Mouse (Mus musculus): ENCODE data around the gene Sapcd1.
"Not testable (repeated sequence)": the region's sequence is repeated elsewhere in the genome, so short reads cannot be mapped to it uniquely, and the experiment has no call there.

Gene Sapcd1

GRCm38 (mm10) chr17:35011440-35011839, 16.4 kb downstream of the Sapcd1 start:
- in situ Hi-C loops (cut with MboI, MseI): no loop called here

- in situ Hi-C loops (cut with MboI, MseI): no loop called here
These were observed 18.2 kb downstream of the Sapcd1 start for GRCm38 (mm10) chr17:35009586-35009985.

- in situ Hi-C loops (cut with MboI, MseI): no loop called here
These were observed 20.3 kb downstream of the Sapcd1 start for GRCm38 (mm10) chr17:35007387-35007991.

GRCm38 (mm10) chr17:35005902-35006301, 21.9 kb downstream of the Sapcd1 start:
- in situ Hi-C loops (cut with MboI, MseI): not testable (repeated sequence)

- in situ Hi-C loops (cut with MboI, MseI): no loop called here
These were observed 22.7 kb downstream of the Sapcd1 start for GRCm38 (mm10) chr17:35005158-35005557.

GRCm38 (mm10) chr17:35004075-35004717, 23.6 kb downstream of the Sapcd1 start:
- in situ Hi-C loops (cut with MboI, MseI): no loop called here

GRCm38 (mm10) chr17:35003022-35003838, 24.6 kb downstream of the Sapcd1 start:
- in situ Hi-C loops (cut with MboI, MseI): no loop called here

- in situ Hi-C loops (cut with MboI, MseI): no loop called here
These were observed 25.5 kb downstream of the Sapcd1 start for GRCm38 (mm10) chr17:35002153-35002865.

DNA sequence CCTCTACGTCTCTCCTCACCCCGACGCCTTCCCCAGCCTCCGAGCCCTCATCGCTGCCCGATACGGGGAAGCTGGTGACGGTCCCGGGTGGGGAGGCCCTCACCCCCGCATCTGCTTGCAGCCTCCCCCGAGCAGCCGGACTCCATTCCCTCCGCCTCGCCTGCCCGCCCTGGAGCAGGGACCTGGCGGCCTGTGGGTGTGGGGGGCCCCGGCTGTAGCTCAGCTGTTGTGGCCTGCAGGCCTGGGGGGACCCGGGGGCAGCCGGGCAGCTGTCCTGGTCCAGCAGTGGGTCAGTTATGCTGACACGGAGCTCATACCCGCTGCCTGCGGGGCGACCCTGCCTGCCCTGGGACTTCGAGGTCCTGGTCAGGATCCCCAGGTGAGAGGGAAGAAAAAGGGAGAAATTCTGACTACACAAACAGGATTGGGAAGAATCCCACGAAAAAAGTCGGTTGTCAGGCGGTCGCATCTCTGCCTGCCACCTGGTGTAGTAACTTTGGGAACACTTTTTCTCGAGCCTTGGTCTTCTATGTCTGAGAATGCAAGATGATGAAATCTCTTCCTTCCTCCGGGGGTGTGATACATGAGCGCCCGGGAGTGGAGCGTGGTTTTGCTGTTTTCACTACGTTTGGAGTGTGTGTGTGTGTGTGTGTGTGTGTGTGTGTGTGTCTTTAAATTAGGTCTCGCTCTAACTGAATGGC, 26.2 kb downstream of the Sapcd1 start:
- in situ Hi-C loops (cut with MboI, MseI): no loop called here

- in situ Hi-C loops (cut with MboI, MseI): no loop called here
These were observed 26.9 kb downstream of the Sapcd1 start, which contains the start of gene Vars for GRCm38 (mm10) chr17:35000717-35001451. Gene Vars, plus strand, starts transcription at chr17:35000987.

- in situ Hi-C loops (cut with MboI, MseI): not testable (repeated sequence)
These were observed 27.7 kb downstream of the Sapcd1 start for GRCm38 (mm10) chr17:34999871-35000716.

DNA sequence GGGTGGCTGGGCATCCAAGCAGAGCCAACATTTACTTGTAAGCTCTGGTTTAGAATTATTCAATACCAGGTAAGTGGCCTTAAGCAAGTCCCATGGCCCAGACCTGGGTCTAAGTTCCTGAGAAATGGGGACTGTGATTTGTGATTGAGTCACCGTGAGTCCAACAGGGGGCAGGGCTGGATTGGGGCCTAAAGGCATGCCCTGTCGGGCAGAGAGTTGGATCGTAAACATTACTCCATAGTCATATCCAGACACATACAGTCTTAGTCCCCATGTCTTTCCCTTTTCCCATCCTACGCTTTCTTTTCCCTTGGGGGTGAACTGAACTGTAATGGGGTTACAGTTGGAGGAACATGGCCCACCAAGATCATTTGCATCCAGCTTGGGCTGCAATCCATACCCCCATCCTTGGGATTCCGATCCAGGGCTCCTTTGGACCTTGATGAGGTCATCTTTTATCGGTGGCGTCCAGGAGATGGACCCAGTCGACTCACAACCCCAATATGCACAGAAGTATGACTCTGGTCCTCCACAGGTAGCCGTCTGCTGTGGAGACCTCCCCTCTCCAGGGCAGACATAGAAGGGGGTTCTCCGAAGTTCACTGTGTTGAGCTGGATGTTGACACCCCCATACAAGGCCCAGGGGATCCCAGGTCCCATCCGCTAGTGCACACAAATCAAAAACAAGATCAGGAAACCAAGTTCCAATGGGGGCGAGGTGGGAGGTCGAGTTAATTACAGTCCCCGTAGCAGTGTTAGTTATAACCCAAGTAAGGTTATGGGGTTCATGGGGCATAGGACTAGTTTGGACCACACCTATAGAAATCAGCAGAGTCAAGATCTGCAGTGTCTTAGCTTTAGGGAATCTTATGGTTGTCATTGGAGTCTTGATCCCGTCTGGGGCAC, 29.0 kb downstream of the Sapcd1 start:
- in situ Hi-C loops (cut with MboI, MseI): no loop called here

DNA sequence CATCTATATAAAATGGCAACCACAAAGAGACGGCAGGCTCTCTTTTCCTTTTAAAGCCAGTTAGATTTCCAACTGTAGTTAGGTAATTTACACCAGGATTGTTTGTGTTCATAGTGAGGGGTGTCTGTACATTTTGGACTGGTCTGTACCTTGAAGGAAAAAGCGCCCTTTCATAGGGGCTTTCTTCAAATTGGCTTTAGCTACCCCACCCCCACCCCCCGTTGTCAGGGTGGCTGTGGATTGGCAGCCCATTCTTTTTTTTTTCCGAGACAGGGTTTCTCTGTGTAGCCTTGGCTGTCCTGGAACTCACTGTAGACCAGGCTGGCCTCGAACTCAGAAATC, 30.7 kb downstream of the Sapcd1 start:
- in situ Hi-C loops (cut with MboI, MseI): no loop called here

GRCm38 (mm10) chr17:34996411-34997141, 31.2 kb downstream of the Sapcd1 start:
- in situ Hi-C loops (cut with MboI, MseI): no loop called here

DNA sequence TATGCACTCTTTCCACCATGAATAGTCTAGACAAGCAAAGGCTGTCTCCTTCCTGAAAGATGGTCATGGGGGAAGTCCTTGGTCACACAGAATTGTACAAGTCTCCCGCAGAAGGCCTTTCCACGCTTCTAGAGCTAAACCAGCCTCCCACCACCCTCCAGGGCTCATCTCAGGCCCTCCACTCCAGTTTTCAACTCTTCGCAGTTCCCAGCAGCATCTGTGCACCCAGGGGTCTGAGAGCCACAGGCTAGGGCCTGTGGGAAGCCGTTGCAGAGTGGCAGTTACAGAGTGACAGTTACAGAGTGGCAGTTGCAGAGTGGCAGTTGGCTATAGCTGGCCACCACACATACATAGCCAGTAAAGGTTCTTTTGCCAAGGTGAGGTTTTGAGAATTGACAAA, 31.9 kb downstream of the Sapcd1 start:
- in situ Hi-C loops (cut with MboI, MseI): not testable (repeated sequence)

DNA sequence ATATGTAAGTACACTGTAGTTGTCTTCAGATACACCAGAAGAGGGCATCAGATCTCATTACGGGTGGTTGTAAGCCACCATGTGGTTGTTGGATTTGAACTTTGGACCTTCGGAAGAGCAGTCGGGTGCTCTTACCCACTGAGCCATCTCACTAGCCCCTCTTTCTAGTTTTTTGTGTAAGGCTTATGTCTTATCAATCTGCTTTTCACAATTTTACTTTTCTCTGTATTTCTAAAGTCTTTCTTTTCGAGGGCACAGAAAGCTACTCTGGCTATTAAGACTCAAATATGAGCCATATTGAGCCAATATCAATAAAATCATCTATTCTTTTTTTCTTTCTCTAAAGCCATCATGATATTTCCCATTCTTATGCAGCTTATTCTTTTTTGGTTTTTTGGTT, 32.6 kb downstream of the Sapcd1 start:
- in situ Hi-C loops (cut with MboI, MseI): not testable (repeated sequence)

GRCm38 (mm10) chr17:34994751-34995150, 33.1 kb downstream of the Sapcd1 start:
- in situ Hi-C loops (cut with MboI, MseI): no loop called here

DNA sequence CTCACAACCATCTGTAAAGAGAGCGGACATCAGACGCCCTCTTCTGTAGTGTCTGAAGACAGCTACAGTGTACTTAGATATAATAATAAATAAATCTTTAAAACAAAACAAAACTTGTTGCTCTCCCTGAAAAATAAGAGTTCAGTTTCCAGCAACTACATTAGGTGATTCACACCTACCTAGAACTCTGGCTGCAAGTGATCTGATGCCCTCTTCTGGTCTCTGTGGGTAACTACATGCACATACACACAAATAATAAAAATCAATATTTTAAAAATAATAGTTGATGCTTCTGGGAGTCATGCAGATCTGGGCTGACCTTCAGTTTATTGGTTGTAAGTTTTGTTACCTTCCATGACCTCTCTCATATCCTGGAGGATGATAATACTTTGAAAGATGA, 43.6 kb downstream of the Sapcd1 start:
- in situ Hi-C loops (cut with MboI, MseI): no loop called here
